Mouse (Mus musculus) adrenal gland, adult 18-20 months (tissue): ENCODE measurements at regions not wholly inside any gene's neighbourhood (a gene's known extent, or its start where the extent isn't known, plus 50 kb on each side); places are given as distances from the start of the nearest gene placed in this dataset.
A peak's percentile ranks its signal among the peaks of the same experiment; 100 is the strongest.

ENCODE experiments used
- DNase-seq, 2 experiments: peaks; one replicate each; pipeline ENCODE4 v3.0.0; 2021 to 2022; ENCODE audit warnings: low spot score in 2 of 2

DNA sequence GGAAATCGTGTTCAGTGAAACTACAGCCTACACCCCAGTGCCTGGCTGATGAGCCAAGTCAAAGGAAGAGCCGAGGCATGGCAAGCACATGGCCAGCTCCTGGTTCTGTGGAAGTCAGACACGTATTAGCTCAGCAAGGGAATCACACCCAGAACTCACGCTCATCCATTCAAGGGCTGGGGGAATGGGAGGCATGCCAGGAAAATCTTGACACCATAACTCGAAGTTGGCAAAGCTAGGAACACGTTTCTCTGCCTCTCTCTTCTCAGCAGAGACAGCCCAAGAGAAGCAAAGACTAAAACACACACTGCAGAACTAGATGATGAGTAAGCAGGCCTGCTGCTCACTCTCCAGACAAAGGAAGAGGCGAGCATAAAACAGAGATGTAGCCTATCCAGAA lies 53.5 kb upstream of the Ypel5 start:
- no peak for DNase-seq

GRCm38 (mm10) chr17:72781786-72782185 lies 54.5 kb upstream of the Ypel5 start:
- DNase-seq, result peak; percentile 54 to 56

DNA sequence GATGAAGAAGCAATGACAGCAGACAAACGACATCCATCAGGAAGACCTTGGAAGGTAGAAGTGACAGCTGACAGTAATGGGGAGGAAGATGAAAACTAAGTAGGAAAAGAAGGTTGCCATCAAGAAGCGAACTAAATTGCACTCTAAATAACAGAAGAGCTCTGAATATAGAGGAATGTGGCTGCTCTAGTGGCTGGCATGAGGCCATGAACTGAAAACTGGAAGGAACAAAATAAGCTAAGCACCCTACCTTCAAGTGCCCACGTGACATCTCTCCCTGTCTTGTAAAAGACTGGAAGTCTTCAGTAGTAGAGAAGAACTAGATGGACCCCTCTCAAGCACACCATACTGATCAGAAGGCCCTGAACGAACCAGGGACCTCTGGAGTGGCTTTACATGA lies 68.0 kb upstream of the Ypel5 start:
- DNase-seq, result no peak

DNA sequence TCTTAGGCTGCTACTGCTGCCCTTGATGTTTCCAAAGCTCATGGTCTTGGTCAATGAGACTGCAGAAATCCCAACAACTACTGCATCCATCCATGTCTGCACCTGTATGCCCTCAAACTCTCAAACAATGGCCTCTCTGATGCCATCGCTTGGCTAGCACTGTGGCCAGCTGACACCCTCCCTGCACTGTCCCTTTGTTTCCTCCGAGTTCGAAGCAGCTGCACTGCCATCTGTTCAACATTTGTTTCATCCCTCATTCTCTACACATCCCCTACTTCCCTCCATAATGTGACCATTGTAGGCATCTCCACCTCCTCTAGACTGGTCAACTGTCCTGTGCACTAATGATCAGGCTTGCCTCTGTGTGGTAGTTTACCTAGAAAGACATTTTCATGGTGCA lies 75.3 kb upstream of the Ypel5 start:
- DNase-seq, result no peak

DNA sequence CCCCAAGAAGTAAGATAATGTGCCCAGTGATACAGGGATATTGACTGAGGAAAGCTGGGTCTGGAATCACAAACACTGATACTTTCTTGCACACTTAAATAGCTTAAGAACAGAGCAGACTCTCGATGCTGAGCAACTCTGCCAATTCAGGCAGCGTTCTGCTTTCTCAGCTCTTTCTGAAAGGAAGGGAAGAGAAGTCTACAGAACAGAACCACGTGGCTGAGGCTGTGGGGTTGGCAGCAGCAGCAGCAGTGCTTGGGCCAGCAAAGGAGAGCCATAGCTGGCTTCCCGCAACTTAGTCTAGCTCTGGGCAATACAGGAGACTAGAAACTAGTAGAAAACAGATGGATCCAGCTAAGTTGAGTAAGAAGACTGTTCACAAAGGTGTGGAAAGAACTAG lies 89.8 kb upstream of the Ypel5 start:
- no peak for DNase-seq

DNA sequence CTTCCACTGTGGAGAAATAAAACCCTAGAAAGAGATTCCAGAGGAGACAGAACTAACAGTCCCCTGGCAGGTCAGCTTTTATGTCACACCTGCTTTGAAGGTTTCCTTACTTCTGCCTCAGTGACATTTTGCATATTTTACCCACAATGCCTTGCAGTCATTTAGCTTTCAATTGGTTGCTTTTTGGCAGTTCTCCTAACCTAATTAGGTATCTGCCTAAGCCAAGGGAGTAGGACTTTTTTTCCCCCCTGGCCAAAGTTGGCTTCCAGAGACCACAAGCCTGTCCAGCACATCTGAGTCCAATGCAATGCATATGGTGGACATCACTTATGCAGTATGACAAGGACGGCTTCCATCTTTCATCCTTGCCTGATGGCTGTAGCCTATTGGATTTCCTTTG lies 103.2 kb upstream of the Ypel5 start:
- DNase-seq, result no peak

DNA sequence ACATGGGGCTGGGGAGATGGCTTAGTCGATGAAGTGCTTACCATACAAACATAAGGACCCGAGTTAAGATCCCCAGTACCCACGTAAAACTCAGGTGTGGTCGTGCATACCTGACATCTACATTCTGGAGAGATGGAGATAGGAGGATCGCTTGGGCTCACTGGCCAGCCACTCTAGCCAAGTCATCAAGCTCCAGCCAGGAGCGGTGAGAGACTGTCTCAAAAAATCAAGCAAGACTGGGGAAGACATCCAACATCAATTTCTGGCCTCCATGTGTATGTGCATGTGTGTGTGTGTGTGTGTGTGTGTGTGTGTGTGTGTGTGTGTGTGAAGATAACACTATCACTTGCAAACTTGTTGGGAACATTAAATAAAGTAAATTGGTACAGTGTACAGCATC lies 104.6 kb upstream of the Ypel5 start:
- no peak for DNase-seq

GRCm38 (mm10) chr17:72731175-72731574 lies 105.1 kb upstream of the Ypel5 start:
- DNase-seq, result no peak

- DNase-seq, result no peak
These were observed 115.5 kb upstream of the Ypel5 start for GRCm38 (mm10) chr17:72720753-72721152.

- no peak for DNase-seq
These were observed 115.2 kb upstream of the Alk start for GRCm38 (mm10) chr17:72719618-72720017.

- DNase-seq, result no peak
These were observed 87.2 kb upstream of the Alk start for GRCm38 (mm10) chr17:72691630-72692029.

DNA sequence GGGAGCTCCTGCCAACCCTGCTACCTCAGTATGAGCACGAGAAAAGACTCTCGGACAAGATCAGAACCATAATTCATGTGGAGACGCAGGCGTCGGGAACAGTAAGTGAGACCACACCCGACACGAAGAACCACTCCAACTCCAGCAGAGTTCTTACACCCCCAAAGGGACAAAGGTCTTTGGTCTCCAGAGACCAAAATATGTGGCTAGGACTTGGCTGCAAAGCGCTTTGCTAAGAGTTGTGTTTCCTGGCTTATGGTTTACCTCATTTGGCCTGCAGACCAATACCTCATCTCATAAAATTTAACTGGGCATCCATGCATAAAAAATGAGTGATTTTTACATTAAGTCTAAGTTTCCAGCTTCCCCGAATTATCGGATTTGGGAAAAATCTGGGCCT lies 85.2 kb upstream of the Alk start:
- DNase-seq, result no peak

DNA sequence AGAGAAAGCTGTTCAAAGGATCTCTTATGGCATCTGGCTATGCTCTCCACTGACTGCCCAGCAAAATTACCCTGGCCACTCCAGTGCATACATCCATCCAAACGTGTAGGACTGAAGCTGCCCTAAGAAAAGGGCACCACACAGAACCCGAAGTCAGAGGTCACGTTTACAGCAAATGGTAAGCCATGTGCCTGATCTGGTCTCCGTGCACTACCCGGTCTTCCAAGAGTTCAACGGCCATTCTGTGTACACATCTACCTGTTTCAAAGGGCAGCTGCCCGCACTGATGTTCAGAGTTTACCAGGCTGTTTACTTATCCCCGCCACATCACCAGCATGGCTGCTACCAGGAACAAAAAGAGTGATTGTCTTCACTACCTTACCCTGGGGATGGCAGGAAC lies 84.4 kb upstream of the Alk start:
- DNase-seq, result no peak

DNA sequence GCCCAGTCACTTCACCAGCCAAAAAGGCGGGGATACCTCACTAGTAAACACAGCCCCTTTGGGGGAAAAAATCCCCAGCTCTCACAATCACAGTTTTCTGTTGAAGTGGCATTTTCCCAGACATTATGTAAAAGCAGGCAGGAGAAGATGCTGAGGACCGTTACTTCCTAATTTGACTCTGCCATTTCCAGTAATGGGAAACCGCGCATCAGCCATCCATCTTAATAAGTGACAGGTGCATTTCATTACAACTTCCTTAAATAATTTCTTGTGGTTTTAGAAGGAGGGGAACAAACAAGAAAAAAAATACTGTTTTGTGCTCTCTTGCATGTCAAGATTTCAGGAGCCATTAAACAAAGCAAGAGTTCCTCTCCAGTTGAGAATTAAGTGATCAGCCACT lies 70.2 kb upstream of the Alk start:
- DNase-seq, result no peak

- DNase-seq, result no peak
These were observed 67.6 kb upstream of the Alk start for GRCm38 (mm10) chr17:72672010-72672409.

DNA sequence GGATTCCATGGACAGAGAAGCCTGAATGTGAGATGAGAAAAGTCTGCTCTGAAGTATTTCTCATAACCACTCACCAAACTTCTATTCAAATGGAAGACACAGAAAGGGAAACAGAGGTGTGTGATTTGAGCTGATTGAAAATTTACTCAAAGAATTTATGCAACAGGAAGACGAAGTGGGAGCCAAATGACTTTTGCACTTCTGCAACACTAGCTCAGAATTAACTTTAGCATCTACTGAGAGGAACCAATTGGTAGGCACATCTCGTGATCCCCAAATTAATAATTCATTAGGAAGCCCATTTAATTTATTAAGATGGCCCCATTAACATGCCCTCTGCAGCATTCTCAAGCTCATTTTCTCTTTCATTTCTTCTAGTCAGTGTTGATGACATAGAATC lies 62.5 kb upstream of the Alk start:
- DNase-seq, result no peak

DNA sequence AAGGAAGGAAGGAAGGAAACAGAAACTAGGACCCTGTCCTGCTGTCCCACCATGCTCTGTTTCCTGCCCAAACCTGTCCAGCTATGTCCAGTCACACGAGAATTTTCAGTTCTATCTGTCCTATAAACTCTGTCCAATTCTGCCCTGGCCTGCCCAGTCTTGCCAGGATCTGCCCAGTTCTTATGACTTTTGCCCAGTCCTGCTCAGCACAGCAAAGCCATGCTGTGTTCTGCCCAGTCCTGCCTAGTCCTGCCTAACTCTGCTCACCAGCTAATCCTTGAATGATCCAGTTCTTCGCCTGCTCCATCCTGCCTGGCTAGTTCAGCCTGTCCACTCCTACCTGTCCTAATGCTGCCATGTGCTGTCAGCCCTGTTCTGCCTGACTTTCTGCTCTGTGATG lies 57.3 kb upstream of the Alk start:
- no peak for DNase-seq

- no peak for DNase-seq
These were observed 54.3 kb upstream of the Alk start for GRCm38 (mm10) chr17:72658744-72659143.

- DNase-seq, result no peak
These were observed 53.4 kb upstream of the Alk start for GRCm38 (mm10) chr17:72657826-72658225.
